Mouse (Mus musculus) ovary, adult 18-20 months (tissue): ENCODE data around the gene Napb.
"Not testable (repeated sequence)": the region's sequence is repeated elsewhere in the genome, so short reads cannot be mapped to it uniquely, and the experiment has no call there.

Experiments
- DNase-seq: peaks from one replicate; pipeline ENCODE4 v3.0.0; 2022; ENCODE audit warnings: low spot score, mixed read lengths

Gene Napb

DNA sequence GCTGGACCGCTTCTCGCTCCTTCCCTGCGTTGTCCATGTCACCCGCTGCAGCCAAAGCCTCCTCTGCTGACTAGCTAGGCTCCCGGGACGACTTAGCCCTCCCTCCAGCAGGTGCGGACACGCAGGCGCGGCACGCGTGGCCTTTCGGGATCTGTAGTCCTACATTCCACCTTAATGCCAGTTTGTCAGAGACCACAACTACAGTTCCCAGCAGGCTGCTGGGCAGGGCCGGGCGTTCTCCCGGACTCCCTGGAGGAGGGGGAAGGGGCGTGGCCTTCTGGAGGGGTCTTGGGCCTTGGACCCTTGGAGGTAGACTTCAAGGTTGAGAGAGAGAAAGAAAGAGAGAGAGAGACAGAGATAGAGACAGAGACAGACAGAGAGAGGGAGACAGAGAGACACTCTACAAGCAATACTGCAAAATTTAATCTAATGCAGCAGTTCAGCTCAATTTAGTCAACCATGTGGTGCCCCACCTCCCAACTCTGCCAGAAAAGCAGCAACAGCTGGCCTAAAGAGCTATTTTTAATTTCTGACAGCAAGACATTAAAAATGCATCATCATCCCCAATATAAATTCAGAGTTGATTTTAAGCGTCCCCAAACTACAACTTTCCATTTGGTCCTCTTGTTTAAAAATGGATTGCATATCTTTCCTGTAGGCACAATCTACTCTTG, at the start of gene Napb:
Gene Napb, minus strand, starts transcription at position 141 of the 674 bp plus-strand sequence.
- peak; percentile 93 for DNase-seq

DNA sequence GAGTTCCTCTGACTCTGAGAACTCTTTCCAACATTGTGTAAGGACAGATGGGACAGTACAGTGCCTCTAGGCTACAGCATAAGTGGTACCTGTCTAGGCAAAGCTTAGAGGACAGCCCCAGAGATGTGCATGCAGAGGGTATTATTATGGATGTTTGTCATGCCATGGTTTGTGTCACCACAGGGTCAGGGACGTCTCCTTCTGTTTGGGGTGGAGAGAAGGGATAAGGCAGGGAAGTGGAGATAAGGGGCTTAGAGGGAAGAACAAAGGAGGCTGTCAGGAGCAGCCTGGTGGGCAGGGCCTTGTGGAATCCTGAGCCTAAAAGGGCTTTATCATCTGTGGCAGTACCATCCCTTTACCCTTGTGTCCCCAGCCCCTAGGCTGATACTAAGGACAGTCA, 49.4 kb upstream of the Napb start, which contains the start of gene 8030411F24Rik:
Gene 8030411F24Rik, plus strand, starts transcription at position 301 of the 400 bp plus-strand sequence.
- DNase-seq = no peak

- not testable (repeated sequence) for DNase-seq
These were observed 39.1 kb upstream of the Napb start, which contains the start of gene Cst11 for GRCm38 (mm10) chr2:148771397-148771796. Cst11 (minus strand) TSS chr2:148771497.

GRCm38 (mm10) chr2:148763648-148764388, 31.6 kb upstream of the Napb start:
- DNase-seq = no peak

DNA sequence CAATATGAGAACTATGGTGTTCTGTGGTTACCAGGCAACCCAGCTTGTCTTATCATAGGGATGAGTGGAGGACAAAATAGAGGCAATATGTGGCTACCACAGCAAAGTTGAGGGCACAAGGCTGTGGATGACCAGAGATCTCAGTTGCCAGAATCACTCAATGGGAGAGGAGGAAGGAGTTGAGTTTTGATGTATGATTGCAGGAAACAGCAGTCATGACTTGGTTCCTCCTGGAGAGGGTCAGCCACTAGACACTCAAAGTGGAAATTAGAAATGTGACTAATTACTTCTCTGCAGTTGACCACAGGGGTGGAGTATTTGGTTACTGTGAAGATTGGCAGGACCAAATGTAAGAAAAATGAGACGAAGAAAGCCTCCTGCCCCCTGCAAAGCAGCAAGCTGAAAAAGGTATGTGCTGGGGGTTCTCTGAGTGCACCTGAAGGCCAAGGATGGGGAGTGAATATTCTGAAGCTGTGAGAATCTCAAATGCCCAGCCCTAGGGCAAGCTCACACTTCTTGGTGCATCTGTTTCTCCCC, 22.1 kb upstream of the Napb start:
- no peak for DNase-seq

- DNase-seq = peak; percentile 44
These were observed 19.9 kb upstream of the Napb start for GRCm38 (mm10) chr2:148751893-148752813.

DNA sequence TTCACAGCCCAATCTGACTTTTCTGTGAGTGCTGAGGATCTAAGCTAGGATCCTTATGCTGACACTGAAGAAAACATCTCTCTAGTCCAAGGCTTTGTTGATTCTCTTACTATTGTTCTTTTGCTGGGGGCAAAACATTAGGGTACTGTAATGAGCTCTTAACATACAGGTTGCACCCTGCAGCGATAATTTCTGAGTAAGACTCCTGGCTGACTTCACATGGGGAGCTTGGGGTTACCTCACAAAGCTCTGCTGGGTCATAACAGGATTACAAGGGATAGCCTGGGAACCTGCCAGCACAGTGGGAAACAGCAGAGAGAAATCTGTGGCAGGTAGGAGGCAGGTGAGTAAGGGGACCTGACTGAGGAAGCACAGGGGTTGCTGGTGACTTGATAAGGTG, 17.8 kb upstream of the Napb start, which contains the start of gene Cstl1:
Gene Cstl1, plus strand, starts transcription at position 301 of the 400 bp plus-strand sequence.
- no peak for DNase-seq

GRCm38 (mm10) chr2:148743846-148744407, 11.7 kb upstream of the Napb start:
- DNase-seq = no peak

- DNase-seq = no peak
These were observed 10.7 kb upstream of the Napb start for GRCm38 (mm10) chr2:148743001-148743400.

DNA sequence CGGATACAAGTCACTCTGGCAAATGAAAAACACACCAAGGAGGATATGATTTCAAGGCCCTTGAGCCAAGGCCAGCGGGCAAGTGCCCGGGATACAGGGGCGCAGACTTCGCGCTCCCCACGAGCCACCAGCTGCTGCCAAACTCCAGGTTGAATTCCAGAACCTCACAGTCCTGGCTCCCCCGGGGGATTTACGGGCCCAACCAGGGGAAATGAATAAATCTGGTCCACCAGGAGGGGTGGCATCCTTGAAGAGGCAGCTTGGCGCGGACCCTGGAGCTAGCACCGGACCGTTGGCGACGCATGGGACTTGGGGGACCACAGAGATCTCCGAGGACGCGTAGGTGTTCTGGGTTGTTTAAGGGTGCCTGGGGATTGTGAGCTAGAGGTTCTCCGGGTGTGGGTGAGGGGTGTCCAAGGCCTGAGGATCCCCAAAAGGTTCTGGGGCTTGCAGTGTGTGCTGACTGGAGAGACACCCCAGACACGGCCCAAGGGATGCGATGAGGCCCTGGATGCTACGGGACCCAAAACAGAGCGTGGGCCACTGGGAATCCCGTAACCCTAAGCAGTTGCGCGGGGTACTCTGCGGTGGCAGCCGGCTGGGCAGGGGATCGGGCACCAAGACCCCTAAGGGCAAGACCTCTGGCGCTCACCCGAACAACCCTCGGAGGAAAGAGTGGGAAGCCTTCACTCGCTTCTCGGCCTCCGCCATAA, 497 bp downstream of the Napb start:
- peak; percentile 11 for DNase-seq

DNA sequence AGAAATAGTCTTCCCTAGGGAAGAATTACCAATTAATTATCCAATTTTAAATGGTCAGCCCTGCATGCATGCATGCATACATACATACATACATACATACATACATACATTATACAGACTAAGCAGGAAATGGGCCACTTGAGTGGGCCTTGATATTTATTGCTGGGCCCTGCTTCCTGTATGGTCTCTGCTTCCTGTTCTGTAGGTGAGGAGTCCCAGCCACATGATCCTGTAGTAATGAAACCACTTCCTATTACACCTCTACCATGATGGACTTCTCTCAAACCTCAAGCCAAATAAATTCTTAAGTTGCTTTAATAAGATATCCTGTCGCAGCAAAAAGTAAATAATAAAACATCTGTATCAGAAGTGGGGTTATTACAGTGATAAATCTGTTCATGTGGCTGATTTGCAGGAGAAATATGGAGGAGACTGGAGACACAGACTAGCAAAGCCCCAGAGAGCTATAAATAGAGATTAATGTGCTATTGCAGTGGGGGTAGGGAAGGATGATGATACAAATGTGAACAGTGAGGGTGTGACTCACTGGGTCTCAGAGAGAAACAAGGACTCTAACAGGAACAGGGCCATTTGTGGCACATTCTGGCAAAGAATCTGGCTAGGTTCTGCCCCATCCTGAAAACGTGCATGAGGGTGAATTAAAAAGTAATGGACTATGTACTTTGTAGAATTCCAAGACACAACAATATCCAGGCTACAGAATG, 12.8 kb downstream of the Napb start:
- DNase-seq = no peak

DNA sequence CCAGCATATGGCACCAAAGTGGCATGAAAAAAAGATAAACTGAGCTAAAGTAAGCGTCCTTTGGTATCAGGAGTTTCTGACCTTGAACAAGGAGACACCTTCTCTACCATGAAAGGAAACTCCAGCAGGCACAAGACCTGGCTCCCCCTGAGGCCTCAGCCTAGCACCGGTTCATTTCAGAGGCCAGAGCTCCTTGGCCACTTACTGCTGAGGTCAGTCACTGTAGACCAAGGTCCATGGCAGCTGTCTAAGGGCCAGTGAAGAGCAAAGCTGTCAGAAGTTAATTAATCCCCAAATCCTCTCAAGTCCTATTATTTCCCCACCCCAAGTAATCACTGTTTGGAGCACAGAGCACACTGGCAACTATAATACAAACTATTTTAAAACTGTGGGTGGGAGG, 15.2 kb downstream of the Napb start:
- DNase-seq = no peak

GRCm38 (mm10) chr2:148712326-148712725, 19.9 kb downstream of the Napb start:
- DNase-seq = no peak

DNA sequence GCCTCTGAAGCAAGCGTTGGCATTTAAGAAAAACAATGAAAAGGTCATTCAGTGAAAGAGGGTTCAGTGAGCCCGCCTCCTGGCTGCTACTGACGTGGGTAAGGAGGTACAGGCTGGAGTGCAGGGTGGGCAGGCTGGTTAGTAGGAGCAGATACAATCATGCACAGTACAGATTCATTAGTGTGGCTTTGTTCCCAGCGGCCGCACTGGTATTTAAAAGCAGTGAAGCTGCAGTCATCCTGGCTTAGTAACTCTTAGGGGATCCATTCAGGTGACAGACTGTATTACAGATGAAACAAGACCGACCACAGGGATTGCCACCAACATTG, 25.1 kb downstream of the Napb start:
- DNase-seq = no peak

DNA sequence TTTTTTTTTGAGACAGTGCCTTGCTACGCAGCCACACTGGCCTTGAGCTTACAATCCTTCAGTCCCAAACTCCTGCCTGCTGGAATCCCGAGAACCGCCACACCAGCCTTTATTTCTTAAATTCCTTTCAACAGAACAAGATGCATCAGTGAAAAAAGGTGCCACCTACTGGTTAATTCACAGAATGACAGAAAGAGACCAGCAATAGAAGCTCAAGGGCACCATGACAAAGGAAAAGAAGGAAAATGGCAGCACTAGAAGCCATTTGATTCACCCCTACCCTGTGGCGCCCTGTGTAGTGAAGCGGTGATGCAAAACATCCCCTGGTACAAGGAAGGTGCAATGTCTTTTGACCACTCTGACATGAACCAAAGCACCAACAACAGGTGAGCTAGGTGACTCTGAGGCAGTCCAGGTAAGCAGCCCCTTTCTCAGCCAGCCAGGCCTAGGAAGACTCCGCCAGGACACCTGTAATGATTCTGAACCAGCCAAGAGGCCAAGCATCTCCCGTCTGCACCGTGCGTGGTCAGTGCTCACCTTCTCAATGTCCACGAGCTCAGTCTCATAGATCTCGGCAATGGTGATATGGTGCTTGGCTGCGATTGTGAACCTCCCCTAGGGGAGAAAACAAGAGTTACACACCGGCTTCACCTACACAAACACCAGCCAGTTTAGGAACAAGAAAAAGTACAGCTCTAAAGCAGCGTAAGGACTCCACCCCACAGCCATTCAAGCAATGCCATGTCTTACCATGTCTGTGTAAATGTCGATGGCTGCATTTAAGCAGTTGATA, 25.7 kb downstream of the Napb start:
- no peak for DNase-seq

- no peak for DNase-seq
These were observed 33.7 kb downstream of the Napb start for GRCm38 (mm10) chr2:148698571-148698970.

- no peak for DNase-seq
These were observed 41.5 kb downstream of the Napb start for GRCm38 (mm10) chr2:148690781-148691180.

- no peak for DNase-seq
These were observed 42.0 kb downstream of the Napb start for GRCm38 (mm10) chr2:148690291-148690690.

DNA sequence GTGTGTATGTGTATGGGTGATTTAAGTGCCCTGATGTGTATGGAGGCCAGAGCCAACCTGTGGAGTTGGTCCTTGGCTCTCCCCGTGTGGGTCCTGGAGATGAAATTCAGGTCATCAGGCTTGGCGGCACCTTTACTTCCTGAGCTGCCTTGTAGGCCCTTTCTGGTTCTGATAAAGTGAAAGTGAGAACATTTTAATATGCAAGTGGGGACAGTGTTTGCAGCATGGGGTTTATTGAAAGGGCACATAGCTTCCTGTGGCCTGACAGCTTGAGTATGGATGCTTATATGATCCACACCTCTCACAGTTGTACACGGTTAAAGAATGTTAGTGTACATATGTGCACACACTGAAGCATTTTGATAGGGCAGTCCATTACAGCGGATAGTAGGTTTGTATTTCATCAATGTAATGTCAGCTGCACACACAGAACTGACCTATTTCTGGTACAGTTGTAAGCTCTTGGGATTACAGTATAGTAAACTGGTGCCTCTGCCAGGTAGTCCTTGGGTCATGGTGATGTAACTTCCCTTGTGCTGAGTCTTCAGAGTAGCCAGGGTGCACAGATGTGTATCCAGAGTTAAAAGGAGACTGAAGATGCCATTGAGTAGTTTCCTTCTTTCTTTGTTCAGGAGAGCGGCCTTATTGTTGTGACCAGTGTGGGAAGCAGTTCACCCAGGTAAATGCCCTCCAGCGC, 42.7 kb downstream of the Napb start:
- DNase-seq = no peak
